Mouse (Mus musculus) spleen, postnatal 10 days (tissue): ENCODE measurements around the gene Rasal3.
A peak's percentile ranks its signal among the peaks of the same experiment; 100 is the strongest.

Experiments
- DNase-seq, 2 experiments: peaks; one replicate each; pipeline ENCODE4 v3.0.0; 2021 to 2022; ENCODE audit warnings: low spot score in 2 of 2

The Rasal3 gene

GRCm38 (mm10) chr17:32389101-32389659, 14.2 kb downstream of the Rasal3 start, which contains the start of gene Wiz:
Gene Wiz (minus strand): TSS chr17:32389439.
- DNase-seq: peak; percentile 71 to 92

GRCm38 (mm10) chr17:32388370-32389100, 14.8 kb downstream of the Rasal3 start:
- peak; percentile 47 to 58 for DNase-seq

DNA sequence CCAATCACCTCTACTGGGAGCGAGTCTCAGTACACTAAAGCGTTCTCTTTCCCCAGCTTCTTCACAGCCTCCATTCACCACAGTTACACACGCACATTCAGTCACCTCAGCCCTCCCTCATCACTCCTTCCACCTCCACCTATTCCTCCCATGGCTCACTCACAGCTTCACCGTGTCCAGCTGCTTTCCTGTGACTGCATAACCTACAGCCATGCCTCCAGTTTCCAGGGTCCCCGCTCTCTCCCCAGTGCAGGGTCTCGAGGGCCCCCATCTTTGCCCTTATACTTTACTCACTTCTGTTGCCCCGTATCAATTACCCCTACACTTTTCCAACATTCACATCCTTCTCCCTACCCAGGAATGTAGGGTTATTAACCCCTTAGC, 15.4 kb downstream of the Rasal3 start:
- no peak for DNase-seq

DNA sequence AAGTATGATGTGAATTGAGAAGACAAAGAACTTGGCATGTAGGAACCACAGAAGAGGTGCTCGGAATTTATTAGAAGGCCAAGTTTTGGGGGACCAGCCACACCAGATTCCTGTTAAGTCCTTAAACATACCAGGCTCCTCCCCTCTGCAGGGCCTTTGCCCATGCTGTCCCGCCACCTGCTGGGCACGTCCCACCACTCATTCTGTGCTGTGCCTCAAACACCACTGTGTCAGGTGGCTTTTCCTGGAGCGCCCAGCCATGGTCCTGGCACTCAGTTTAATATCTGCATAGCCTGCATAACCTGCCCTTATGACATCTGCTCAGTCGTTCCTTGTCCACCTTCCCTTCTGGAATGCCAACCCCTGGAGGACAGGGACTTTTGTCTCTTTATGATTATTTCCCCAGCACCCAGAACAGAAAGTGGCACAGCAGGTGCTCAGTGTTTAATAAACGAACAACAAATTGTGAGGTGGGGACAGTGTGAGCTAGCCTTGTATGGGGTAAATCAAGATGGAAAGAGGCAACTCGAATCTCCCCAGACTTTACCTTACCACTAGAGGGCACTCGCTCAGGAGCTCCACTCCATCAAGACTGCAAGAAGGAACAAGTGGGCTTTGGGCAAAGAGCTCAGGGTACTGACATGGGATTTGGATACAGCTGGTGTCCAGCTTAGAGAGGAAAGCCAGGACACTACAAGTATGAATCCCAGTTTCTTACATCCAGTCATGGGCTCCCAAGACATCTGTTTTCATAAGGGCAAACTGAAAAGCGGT, 16.5 kb downstream of the Rasal3 start:
- DNase-seq: peak; percentile 34 to 64

GRCm38 (mm10) chr17:32383661-32384060, 19.7 kb downstream of the Rasal3 start:
- DNase-seq: no peak

DNA sequence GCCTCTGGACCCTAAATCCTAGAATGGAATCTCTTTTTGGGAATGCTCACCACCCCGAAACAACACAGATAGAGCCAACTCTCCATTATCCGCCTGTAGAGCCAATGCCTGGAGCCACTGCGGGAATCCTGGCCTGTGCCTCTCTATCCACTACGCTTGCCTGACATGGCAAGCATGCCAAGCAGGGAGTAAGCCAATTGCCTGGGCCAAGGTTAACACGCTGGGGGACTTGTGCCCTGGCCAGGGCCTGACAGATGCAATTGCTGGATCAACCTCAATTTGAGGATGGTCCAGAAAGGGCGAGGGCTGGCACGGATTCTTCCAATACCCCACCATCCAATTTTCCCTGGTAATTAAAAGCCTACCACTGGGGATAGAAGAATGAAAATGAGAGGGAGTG, 20.8 kb downstream of the Rasal3 start:
- no peak for DNase-seq

DNA sequence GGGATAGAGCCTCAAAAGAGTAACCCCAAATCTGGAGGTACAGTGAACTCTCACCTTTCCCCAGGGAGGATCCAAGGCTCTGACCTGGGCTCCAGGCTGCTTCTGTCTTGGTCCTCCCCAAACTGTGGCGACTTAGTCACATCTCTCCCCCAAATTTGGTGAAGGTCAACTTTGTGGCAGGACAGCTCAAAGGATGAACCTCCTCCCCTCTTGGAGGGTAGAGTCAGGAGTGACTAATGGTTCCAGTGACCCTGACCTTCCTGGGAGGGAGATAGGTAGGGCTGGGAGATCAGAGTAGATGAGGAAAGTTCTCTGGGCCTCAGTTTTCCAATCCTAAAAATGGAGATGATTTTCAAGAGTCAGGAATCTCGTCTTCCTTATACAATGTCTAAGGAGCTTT, 24.6 kb downstream of the Rasal3 start:
- no peak for DNase-seq

GRCm38 (mm10) chr17:32377137-32377536, 26.2 kb downstream of the Rasal3 start:
- peak in 1 of 2 experiments; percentile 32 for DNase-seq

DNA sequence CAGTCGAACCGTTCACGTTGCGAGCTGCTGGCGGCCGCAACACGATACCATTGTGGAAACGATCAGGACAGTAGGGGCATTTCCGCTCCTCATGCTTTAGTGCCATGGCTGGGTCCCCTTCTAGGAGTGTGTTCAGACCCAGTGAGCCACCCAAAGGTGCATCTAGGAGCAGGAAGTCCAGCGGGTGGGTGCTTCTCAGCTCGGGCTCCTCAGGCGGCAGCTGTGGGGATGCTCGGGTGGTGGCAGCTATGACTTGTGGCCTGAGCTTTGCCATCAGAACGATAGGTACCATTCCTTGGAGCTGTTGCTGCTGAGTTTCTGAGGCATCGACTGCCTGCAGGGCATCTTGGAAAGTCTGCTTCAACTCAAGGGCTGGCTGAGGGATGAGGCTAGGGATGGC, 26.9 kb downstream of the Rasal3 start:
- no peak for DNase-seq

DNA sequence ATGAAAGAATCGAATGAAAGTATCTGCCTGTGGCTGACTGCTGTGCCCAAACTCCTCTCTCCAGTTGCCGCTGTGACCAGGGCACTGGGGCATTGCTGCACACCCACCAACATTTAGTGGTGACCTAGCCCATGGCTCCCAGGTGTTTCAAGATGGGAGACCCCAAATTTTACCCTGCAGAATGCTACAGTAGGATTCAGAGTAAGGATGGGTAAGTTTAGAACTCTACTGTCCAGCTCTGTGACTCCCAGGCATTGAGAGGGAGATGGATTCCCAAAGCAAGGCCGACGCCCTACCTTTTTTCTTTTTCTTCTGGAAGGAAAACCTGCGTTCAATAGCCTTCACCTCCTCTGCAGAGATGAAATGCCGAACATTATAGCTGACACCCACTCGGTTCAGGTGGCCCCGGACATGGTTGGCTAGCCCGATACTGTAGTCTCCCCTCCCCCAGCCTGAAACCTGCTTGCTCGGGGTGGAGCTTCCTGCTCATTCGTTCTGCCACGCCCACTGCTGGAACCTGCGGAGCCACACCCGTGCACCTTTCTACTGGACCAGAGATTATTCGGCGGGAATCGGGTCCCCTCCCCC, 34.3 kb downstream of the Rasal3 start:
- no peak for DNase-seq

GRCm38 (mm10) chr17:32367706-32368105, 35.7 kb downstream of the Rasal3 start:
- no peak for DNase-seq

- DNase-seq: no peak
These were observed 38.1 kb downstream of the Rasal3 start for GRCm38 (mm10) chr17:32365296-32365695.

GRCm38 (mm10) chr17:32364850-32365249, 38.5 kb downstream of the Rasal3 start:
- no peak for DNase-seq

DNA sequence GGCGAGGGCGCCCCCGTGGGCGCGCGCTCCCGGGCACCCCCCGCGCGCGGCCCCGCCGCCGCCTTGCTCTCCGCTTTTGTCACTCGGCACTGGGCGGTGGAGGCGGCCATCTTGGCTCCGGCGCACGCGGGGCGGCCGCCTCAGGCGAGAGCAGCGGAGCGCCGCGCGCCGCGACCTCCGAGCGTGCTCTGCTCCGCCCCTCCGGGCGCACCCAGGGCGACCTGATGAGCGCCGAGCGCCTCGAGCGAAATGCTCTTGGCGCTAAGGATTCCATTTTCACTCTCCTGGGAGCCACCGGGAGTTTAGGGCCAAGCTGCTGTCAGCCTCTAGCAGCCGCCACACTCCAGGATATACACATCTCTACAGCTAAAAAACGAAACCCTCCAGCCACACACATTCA, 39.1 kb downstream of the Rasal3 start:
- peak; percentile 83 to 93 for DNase-seq

DNA sequence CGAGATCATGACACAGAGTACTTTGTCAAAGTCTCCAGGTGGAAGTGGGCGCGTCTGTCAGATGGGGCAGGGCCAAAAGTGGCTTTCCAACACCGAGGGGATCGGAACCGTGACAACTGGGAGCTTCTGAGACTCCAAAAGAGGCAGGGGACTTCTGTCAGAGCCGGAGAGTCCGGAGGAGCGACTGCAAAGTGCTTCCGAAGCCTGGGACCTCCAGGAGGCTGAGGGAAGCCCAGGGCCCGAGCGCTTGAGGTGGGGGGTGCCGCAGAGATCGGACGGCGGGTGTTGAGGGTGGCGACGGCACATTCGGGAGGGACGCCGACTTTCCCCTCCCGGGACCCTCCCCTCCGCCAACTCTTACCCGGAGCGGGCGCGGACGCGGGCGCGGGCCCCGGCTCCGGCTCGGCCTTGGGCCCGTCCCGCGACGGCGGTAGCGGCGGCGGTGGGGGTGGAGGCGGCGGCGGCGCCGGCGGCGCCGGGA, 39.5 kb downstream of the Rasal3 start:
- DNase-seq: peak; percentile 40 to 53

GRCm38 (mm10) chr17:32362686-32363085, 40.7 kb downstream of the Rasal3 start:
- no peak for DNase-seq

DNA sequence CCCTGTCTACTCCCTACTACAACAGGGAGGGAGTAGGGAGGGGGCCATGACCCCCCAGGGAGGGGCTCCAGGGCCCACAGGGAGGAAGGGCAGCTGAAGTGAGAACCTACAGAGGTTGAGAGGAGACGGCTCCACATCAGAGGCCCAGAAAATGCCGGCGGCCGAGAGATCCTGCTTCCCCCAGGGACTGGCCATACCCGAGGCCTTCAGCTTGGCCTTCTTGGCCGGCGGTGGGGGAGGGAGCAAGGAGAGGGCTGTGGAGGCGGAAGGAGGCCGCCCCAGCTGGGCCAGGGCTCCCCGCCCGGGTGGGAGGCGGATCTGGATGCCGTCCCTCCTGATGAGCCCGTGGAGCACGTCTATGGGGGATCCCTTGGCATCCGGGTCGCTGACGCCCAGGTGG, 43.5 kb downstream of the Rasal3 start:
- DNase-seq: no peak

GRCm38 (mm10) chr17:32358943-32359340, 44.4 kb downstream of the Rasal3 start:
- no peak for DNase-seq

DNA sequence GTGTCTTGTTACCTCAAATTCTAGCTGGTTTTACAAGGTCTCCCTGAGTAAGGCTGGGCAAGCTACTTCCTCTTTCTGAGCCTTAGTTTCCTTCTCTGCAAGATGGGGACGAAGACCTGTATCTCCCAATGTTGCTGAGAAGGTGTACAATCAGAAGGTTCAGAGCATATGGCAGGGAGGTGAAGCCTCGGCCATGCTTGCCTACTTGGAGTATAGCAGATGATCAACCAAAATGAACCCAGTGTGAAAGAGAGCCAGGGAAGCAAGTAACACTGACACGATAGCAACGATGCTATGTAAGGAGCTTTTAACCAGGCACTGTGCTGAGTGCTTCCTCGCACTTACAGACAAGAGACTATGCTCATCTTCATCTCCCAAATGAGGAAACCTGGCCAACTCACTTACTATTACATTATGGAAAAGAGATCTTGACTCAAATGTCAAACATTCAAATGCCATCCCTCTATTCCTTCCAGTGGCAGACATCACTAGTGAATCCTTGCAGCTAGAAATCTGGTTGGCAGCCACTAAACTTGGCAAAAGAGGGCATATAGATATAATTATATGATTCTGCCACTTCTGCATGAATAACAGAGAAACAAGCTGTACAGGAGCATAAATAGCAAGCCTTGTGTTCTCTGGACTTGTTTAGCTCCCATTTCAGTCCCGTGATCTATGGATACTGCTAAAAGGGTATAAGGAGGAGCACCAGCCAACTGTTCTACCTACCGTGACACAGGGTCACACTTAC, 45.0 kb downstream of the Rasal3 start:
- DNase-seq: no peak

GRCm38 (mm10) chr17:32356766-32357760, 46.3 kb downstream of the Rasal3 start:
- DNase-seq: no peak
